Mouse (Mus musculus) urinary bladder, adult 2 months (tissue): ENCODE results near the gene Agfg1. TPM values are rescaled to one million over a fixed set of nuclear protein-coding genes. Genes with fewer than 3 reads are reported as not detected.

Experiments
- DNase-seq: peaks from one replicate; pipeline ENCODE4 v3.0.0; 2022; ENCODE audit warnings: low spot score
- polyA plus RNA-seq: library from polyadenylated mRNA; depleted of rRNA; stranded (reverse); fragments of >200 nt; gene quantifications from 2 replicates; pipeline ENCODE4 v1.2.3, GENCODE M21; 2012; rRNA removed

The Agfg1 gene
- polyA plus RNA-seq = 30.5 TPM in 2 replicates

DNA sequence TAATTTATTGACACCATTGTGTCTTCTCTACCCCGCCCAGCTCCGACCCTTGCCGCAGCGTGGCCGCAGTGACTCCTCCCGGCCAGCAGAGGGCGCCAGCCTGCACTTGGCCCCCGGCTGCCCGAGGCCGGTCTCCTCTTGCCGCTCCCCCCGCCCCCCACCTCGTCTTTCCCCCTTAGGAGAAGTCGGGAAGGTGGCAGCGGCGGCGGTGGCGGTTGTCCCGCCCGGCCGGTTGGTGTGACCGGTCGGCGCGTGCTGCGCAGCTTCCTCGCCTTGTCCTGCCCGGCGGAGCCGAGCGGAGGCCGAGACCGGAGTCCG lies at the start of gene Agfg1:
Agfg1 (plus strand) TSS at position 188 of the 318 bp plus-strand sequence.
- peak; percentile 91 for DNase-seq

GRCm38 (mm10) chr1:82791105-82791504 lies 48.2 kb upstream of the Agfg1 start:
- no peak for DNase-seq

- no peak for DNase-seq
Observed at GRCm38 (mm10) chr1:82792238-82792637, 47.0 kb upstream of the Agfg1 start.

DNA sequence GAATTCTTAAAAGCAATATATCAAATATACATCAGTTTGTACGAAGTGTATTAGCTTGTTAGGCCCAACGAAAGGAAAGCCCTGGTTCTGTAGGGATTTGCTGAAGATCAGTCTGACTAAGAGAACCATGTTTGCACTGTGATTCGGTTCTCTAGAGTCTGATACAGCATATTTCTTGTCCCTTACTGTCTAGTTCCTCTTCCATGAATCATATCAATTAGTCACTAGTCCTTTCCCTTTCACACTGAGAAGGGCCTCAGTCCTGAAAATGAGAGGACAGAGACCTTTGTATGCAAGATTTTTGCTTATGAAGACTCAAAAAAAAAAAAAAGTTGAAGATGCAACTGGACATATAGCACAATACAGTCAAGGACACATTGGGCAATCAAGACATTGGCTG lies 46.2 kb upstream of the Agfg1 start:
- no peak for DNase-seq

DNA sequence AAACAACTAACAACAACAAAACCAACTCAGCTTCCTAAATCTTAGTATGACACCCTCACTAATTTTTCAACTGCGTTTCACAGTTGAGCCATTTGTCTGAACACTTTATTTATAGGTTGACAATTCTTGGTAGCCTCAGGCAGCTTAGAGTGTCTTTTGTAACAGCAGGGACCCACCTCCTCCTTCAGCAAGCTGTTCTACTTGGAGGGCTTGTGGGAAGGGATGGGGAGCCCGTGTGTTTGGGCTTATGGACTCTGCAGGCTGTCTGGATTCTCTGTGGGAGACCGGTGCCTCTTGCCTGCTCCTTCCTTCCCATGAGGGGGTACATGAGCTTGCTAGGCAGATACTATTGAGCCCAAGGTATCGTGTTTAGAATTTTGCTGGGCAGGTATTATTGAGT lies 45.3 kb upstream of the Agfg1 start:
- DNase-seq = no peak

- DNase-seq = no peak
Observed at GRCm38 (mm10) chr1:82795211-82795610, 44.1 kb upstream of the Agfg1 start.

DNA sequence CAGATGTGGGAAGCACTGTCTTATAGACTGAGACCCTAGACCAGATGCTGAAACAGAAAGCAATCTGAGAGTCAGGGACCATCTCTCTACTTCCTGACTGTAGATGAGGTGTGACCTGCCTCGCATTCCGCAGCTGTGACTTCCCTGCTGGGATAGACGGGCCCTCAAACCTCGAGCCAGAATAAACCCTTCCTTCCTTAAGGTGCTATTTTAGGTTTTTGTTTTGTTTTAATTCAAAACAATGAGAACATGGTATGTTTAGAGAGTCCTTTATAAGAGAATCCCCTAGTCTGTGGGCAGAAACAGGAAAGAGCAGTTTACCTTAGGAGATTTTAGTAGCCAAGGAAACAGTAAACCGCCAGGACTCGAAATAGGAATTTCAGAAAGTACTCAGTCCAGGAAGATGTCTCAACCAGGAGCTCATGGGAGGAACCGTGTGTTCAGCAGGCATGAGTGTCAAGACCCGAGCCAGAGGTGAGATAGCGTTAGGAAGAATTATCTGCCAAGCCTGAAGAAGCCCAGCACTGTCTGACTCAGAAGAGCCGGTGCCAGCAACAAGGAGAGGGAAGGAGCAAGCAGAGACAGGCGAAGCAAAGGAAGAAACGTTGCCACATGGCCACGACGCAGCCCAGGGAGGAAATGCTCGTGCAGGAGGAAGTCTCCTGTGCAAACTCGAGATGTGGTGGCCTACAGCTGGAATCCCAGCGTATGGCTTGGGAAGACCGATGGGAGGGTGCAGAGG lies 43.4 kb upstream of the Agfg1 start:
- DNase-seq = no peak

- no peak for DNase-seq
Observed at GRCm38 (mm10) chr1:82797088-82797487, 42.2 kb upstream of the Agfg1 start.

- DNase-seq = no peak
Observed at GRCm38 (mm10) chr1:82798304-82798703, 41.0 kb upstream of the Agfg1 start.

GRCm38 (mm10) chr1:82798922-82799321 lies 40.4 kb upstream of the Agfg1 start:
- DNase-seq = no peak

DNA sequence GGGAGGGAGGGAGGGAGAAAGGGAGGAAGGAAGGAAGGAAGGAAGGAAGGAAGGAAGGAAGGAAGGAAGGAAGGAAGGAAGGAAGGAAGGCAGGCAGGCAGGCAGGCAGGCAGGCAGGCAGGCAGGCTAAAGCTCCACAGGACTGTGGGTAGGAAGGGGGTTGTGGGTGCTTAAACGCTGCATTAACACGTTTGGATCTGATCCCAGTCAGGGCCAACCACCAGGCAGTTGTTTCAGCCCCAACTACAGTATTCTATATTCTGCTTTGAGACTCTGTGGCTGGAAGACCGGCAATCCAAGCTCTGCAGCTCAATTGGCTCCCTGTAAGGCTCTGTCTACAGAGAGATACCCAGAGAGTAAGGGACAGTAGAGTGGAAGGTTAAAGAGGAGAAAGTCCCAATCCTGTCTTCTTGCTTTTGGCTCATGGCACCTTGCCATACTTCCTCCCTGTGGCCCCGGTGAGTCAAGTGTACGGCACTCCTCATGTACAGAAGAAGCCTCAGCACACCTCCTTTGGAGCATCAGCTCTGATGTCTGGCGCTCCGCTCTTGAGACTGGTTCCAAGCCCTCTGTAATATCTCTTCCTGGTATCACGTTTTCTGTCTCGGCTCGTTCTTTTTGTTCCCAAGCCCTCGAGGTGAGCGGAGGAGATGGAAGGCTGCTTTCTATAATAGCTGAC lies 38.0 kb upstream of the Agfg1 start:
- DNase-seq = no peak

DNA sequence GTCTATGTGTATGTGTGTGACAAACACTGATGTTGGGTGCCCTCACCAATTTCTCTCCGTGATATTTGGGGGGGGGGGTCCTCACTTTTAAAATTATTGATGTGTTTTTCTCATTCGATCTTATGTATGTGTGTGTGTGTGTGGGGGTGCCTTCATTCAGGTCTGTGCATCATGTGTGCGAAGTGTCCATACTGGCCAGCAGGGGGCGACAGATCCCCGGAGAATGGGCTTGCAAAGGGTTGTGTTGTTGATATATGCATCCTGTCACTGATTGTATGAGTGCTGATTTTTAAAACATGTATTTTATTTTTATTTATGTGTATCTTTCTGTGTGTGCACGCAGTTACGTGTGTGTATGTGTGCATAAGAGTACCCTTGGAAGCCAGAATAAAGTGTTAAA lies 35.7 kb upstream of the Agfg1 start:
- no peak for DNase-seq

DNA sequence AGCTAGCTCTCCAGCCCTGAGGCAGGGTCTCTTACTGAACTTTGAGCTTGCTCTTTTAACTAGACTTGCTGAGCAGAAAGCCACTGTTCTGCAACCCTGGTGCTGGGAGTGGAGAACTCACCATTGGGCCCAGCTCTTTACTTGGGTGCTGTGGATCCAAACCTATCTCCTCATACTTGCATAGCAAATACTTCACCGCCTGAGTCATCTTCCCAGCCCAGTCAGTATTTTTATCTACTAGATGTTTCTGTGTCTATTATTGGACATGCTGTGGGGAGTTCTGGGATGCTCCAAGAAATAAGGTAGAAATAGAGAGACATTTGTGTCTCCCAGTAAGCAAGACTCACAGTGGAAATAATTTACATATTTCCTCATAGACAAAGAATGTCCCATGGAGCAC lies 35.2 kb upstream of the Agfg1 start:
- no peak for DNase-seq

- no peak for DNase-seq
Observed at GRCm38 (mm10) chr1:82806391-82806790, 32.9 kb upstream of the Agfg1 start.

- DNase-seq = no peak
Observed at GRCm38 (mm10) chr1:82807206-82807605, 32.1 kb upstream of the Agfg1 start.

- no peak for DNase-seq
Observed at GRCm38 (mm10) chr1:82808564-82808963, 30.7 kb upstream of the Agfg1 start.

- no peak for DNase-seq
Observed at GRCm38 (mm10) chr1:82811766-82812165, 27.5 kb upstream of the Agfg1 start.

GRCm38 (mm10) chr1:82815941-82816716 lies 23.2 kb upstream of the Agfg1 start:
- DNase-seq = no peak

GRCm38 (mm10) chr1:82819366-82819765 lies 19.9 kb upstream of the Agfg1 start:
- no peak for DNase-seq

- DNase-seq = no peak
Observed at GRCm38 (mm10) chr1:82820179-82820578, 19.1 kb upstream of the Agfg1 start.

- DNase-seq = no peak
Observed at GRCm38 (mm10) chr1:82820626-82821186, 18.6 kb upstream of the Agfg1 start.

DNA sequence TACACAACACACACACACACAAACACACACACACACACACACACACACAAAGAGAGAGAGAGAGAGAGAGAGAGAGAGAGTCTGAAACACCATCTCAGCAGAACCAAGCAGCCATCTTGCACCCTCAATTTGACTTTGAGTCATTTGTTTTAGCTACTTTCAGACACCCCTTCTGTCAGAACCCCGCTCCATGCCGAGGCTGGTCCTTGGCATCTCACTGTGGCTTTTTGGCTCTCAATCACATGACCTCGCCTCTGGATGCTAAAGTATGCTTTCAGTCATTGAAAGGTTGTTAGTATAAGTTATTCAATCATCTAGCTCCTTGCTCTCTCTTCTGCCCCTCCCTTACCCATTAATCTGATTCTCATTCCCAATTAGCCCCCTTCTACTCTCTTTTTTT lies 17.4 kb upstream of the Agfg1 start:
- no peak for DNase-seq

DNA sequence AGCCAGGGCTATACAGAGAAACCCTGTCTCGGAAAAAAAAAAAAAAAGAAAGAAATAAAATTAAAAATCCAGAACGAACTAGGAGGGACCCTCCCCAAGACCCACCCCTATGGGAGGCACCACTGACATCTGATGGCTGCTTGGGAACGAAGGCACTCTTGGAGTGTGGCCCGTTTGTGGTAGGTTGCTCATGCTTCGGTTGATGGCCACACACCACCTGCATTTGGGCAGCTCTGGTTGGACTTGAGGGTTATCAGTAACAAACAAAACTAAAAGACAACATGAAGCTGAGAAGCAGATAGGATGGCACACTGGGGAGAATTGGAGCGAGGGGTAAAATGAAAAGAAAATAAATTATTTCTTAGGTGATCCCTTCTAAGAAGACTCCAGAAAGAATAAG lies 15.1 kb upstream of the Agfg1 start:
- DNase-seq = no peak
